Mouse (Mus musculus) CH12.LX (cell line): ENCODE data around the gene F7.

ENCODE experiments used
- CTCF ChIP-seq, 2 experiments: IDR thresholded peaks in 1 of 2; conservative IDR thresholded peaks in 1 of 2; 2 replicates each; pipeline ENCODE4 v1.5.1; 2011 to 2012; ENCODE audit warnings: low read depth in 2 of 2, low read length in 2 of 2, improper control_type of control experiment in 1 of 2, inconsistent platforms in 1 of 2, mild to moderate bottlenecking in 1 of 2, moderate library complexity in 1 of 2
- E2F4 ChIP-seq: IDR thresholded peaks from 2 replicates; pipeline ENCODE4 v1.6.1; 2011; ENCODE audit warnings: low read depth, low read length, improper control_type of control experiment; ENCODE audit not compliant: insufficient replicate concordance
- MAZ ChIP-seq: IDR thresholded peaks from 2 replicates; pipeline ENCODE4 v1.6.1; 2012; ENCODE audit warnings: low read depth, mild to moderate bottlenecking, inconsistent platforms, low read length, improper control_type of control experiment, moderate library complexity
- POLR2A ChIP-seq: IDR thresholded peaks from 2 replicates; pipeline ENCODE4 v1.6.1; 2011; ENCODE audit warnings: low read depth, mild to moderate bottlenecking, improper control_type of control experiment, low read length
- SMC3 ChIP-seq: IDR thresholded peaks from 2 replicates; pipeline ENCODE4 v1.6.1; 2011; ENCODE audit warnings: low read depth, low read length, improper control_type of control experiment
- ZNF384 ChIP-seq: IDR thresholded peaks from 2 replicates; pipeline ENCODE4 v1.6.1; 2012; ENCODE audit warnings: low read depth, low read length, improper control_type of control experiment, inconsistent platforms

DNA sequence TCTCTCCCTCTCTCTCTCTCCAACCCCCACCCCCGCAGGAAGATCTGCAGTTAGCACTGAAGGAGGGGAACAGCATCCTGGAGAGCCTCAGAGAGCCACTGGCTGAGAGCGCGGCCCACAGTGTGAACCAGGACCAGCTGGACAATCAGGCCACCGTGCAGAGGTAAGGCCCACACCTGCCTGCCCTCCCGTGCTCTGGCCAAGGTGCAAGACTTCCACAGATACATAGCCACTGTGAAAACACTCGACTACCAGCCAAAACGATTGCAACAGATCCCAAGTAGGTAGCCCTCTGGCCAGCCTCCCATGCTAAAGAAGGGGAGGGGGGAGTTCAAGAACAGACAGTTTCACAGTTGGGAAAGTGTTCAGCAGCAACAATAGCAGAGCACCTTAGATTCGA, 27.5 kb upstream of the F7 start:
- no peak for TF ChIP-seq ZNF384
- TF ChIP-seq CTCF (conservative IDR thresholded peaks at IDR 0.05 in 1 of 2, IDR thresholded peaks at IDR 0.05 in 1 of 2; ENCODE audit: low read depth in 2 of 2, low read length in 2 of 2): no peak
- no peak for TF ChIP-seq E2F4
- no peak for TF ChIP-seq MAZ
- no peak for TF ChIP-seq POLR2A
- no peak for TF ChIP-seq SMC3
